Mouse (Mus musculus) erythroblast, adult 5-6 weeks (primary cell): Measurements from ENCODE around the gene Arl5a. TPM values are rescaled to one million over a fixed set of nuclear protein-coding genes. Genes with fewer than 3 reads are reported as not detected.

Source experiments
- ATAC-seq: replicated peaks from 2 replicates; pipeline ENCODE4 v1.8.0; 2016; ENCODE audit warnings: moderate number of reproducible peaks, mild to moderate bottlenecking, moderate TSS enrichment, inconsistent platforms; ENCODE audit not compliant: poor library complexity, low FRiP score, severe bottlenecking
- total RNA-seq, 2 experiments: library from RNA; stranded (forward) in 1 of 2; stranded (reverse) in 1 of 2; fragments of 150-400 nt in 1 of 2; fragments of 200-764, 138-1000 nt in 1 of 2; gene quantifications; 2 replicates each; pipeline versions ENCODE4 v1.2.3 to v1.2.4; 2015 to 2017; ENCODE audit warnings: low replicate concordance in 2 of 2

The Arl5a gene
- total RNA-seq (2015; ENCODE audit: low replicate concordance) (9.6 and 11.1 TPM in 2 replicates), total RNA-seq (2017; ENCODE audit: low replicate concordance) (7.1 and 12.8 TPM in 2 replicates)

GRCm38 (mm10) chr2:52424747-52425522, at the start of gene Arl5a:
Arl5a (minus strand) TSS chr2:52424901.
- peak; percentile 96 for ATAC-seq

- no peak for ATAC-seq
These were observed 47.0 kb upstream of the Arl5a start for GRCm38 (mm10) chr2:52471545-52472291.

GRCm38 (mm10) chr2:52470044-52470560, 45.4 kb upstream of the Arl5a start:
- ATAC-seq: no peak

GRCm38 (mm10) chr2:52467629-52468028, 42.9 kb upstream of the Arl5a start:
- ATAC-seq: no peak

- ATAC-seq: no peak
These were observed 36.7 kb upstream of the Arl5a start for GRCm38 (mm10) chr2:52461206-52461967.

- ATAC-seq: no peak
These were observed 31.1 kb upstream of the Arl5a start for GRCm38 (mm10) chr2:52455606-52456479.

- no peak for ATAC-seq
These were observed 25.1 kb upstream of the Arl5a start for GRCm38 (mm10) chr2:52449818-52450217.

- ATAC-seq: no peak
These were observed 24.2 kb upstream of the Arl5a start for GRCm38 (mm10) chr2:52448916-52449315.

GRCm38 (mm10) chr2:52446648-52447047, 21.9 kb upstream of the Arl5a start:
- no peak for ATAC-seq

- no peak for ATAC-seq
These were observed 17.4 kb upstream of the Arl5a start for GRCm38 (mm10) chr2:52442125-52442524.

GRCm38 (mm10) chr2:52440420-52441015, 15.8 kb upstream of the Arl5a start:
- no peak for ATAC-seq

GRCm38 (mm10) chr2:52438437-52438836, 13.7 kb upstream of the Arl5a start:
- ATAC-seq: no peak

- no peak for ATAC-seq
These were observed 13.3 kb upstream of the Arl5a start for GRCm38 (mm10) chr2:52438013-52438412.

- no peak for ATAC-seq
These were observed 11.4 kb upstream of the Arl5a start for GRCm38 (mm10) chr2:52435919-52436632.

- ATAC-seq: no peak
These were observed 8.7 kb upstream of the Arl5a start for GRCm38 (mm10) chr2:52433365-52433764.

GRCm38 (mm10) chr2:52427383-52427782, 2.7 kb upstream of the Arl5a start:
- no peak for ATAC-seq

- ATAC-seq: no peak
These were observed 1.3 kb upstream of the Arl5a start for GRCm38 (mm10) chr2:52426041-52426440.

GRCm38 (mm10) chr2:52425523-52425795, 758 bp upstream of the Arl5a start:
- no peak for ATAC-seq
